Mouse (Mus musculus): ENCODE data around the gene Rab3il1. TPM values are rescaled to one million over a fixed set of nuclear protein-coding genes. Genes with fewer than 3 reads are reported as not detected.

Rab3il1 gene
- polyA plus RNA-seq, 1 experiment from 2014 or later: 30.6 TPM

- Histone ChIP-seq H3K4me2 (ENCODE audit: low read length) (no peak overlapping the region), H3K27ac (no peak overlapping the region), H3K9me3 (replicated peaks; ENCODE audit: low read length) (no peaks in the 10 kb centered on the region), H3K9ac (ENCODE audit: low read depth, low read length) (no peak overlapping the region), H3K36me3 (ENCODE audit: insufficient read depth, low read length) (no peaks in the 10 kb centered on the region), H3K4me1 (replicated peaks; ENCODE audit: insufficient read depth, low read length) (peaks cover 16% of the 10 kb centered on the region), H3K27me3 (ENCODE audit: insufficient read depth, low read length) (no peaks in the 10 kb centered on the region), H3K4me3 (replicated peaks; ENCODE audit: low read depth, low read length) (no peak overlapping the region)
- ATAC-seq (replicated peaks; ENCODE audit: low FRiP score, low read depth) (no peak), DNase-seq (ENCODE audit: low spot score) (no peak)
- WGBS: 50% methylated on average over 4 of the region's 4 CpGs
- no peak for TF ChIP-seq CTCF (IDR thresholded peaks at IDR 0.05; ENCODE audit: low read depth)
Measured at GRCm38 (mm10) chr19:10015442-10015841, 14.0 kb downstream of the Rab3il1 start.

- Histone ChIP-seq H3K27ac (no peak overlapping the region), H3K9ac (ENCODE audit: low read depth, low read length) (no peak overlapping the region), H3K4me2 (ENCODE audit: low read length) (no peak overlapping the region), H3K36me3 (ENCODE audit: insufficient read depth, low read length) (no peaks in the 10 kb centered on the region), H3K4me3 (replicated peaks; ENCODE audit: low read depth, low read length) (no peak overlapping the region), H3K9me3 (replicated peaks; ENCODE audit: low read length) (no peaks in the 10 kb centered on the region), H3K4me1 (replicated peaks; ENCODE audit: insufficient read depth, low read length) (peaks cover 16% of the 10 kb centered on the region), H3K27me3 (ENCODE audit: insufficient read depth, low read length) (no peaks in the 10 kb centered on the region)
- DNase-seq (ENCODE audit: low spot score) (no peak), ATAC-seq (replicated peaks; ENCODE audit: low FRiP score, low read depth) (no peak)
- 84% methylated on average over 4 of the region's 4 CpGs for WGBS
- TF ChIP-seq CTCF (IDR thresholded peaks at IDR 0.05; ENCODE audit: low read depth): no peak
Measured at GRCm38 (mm10) chr19:10016151-10016550, 14.7 kb downstream of the Rab3il1 start.

- Histone ChIP-seq H3K4me3 (replicated peaks; ENCODE audit: low read depth, low read length) (peak overlapping the region; percentile 56), H3K27ac (peak overlapping the region; percentile 37; the same call in 1 of the 2 replicates), H3K36me3 (ENCODE audit: insufficient read depth, low read length) (no peaks in the 10 kb centered on the region), H3K27me3 (ENCODE audit: insufficient read depth, low read length) (no peaks in the 10 kb centered on the region), H3K4me1 (replicated peaks; ENCODE audit: insufficient read depth, low read length) (peaks cover 29% of the 10 kb centered on the region), H3K9me3 (replicated peaks; ENCODE audit: low read length) (no peaks in the 10 kb centered on the region), H3K4me2 (ENCODE audit: low read length) (peak overlapping the region; percentile 87), H3K9ac (ENCODE audit: low read depth, low read length) (peak overlapping the region; percentile 65)
- no peak for TF ChIP-seq CTCF (IDR thresholded peaks at IDR 0.05; ENCODE audit: low read depth)
- WGBS: 7% methylated on average over 42 of the region's 44 CpGs
- peak; percentile 92 for ATAC-seq (replicated peaks; ENCODE audit: low FRiP score, low read depth)
- peak; percentile 94 for DNase-seq (ENCODE audit: low spot score)
Measured at GRCm38 (mm10) chr19:10017637-10018526, 16.4 kb downstream of the Rab3il1 start.

- Histone ChIP-seq H3K9ac (ENCODE audit: low read depth, low read length) (peak overlapping the region; percentile 65), H3K4me1 (replicated peaks; ENCODE audit: insufficient read depth, low read length) (peaks cover 28% of the 10 kb centered on the region), H3K27ac (peak overlapping the region; percentile 37; the same call in 1 of the 2 replicates), H3K4me2 (ENCODE audit: low read length) (peak overlapping the region; percentile 87), H3K27me3 (ENCODE audit: insufficient read depth, low read length) (no peaks in the 10 kb centered on the region), H3K9me3 (replicated peaks; ENCODE audit: low read length) (no peaks in the 10 kb centered on the region), H3K4me3 (replicated peaks; ENCODE audit: low read depth, low read length) (peak overlapping the region; percentile 56), H3K36me3 (ENCODE audit: insufficient read depth, low read length) (no peaks in the 10 kb centered on the region)
- TF ChIP-seq CTCF (IDR thresholded peaks at IDR 0.05; ENCODE audit: low read depth): no peak
- DNase-seq (ENCODE audit: low spot score) (no peak), ATAC-seq (replicated peaks; ENCODE audit: low FRiP score, low read depth) (0 out of 2 replicates have a peak, but pooled peaks have one; percentile 5)
- 0% methylated on average over 3 of the region's 3 CpGs for WGBS
Measured at GRCm38 (mm10) chr19:10018527-10018818, 17.0 kb downstream of the Rab3il1 start.

GRCm38 (mm10) chr19:10019214-10019760, 17.8 kb downstream of the Rab3il1 start:
- no peaks in the 10 kb centered on the region for H3K36me3 ChIP-seq (ENCODE audit: insufficient read depth, low read length)
- H3K4me3 ChIP-seq (replicated peaks; ENCODE audit: low read depth, low read length): peak overlapping the region; percentile 56
- TF ChIP-seq CTCF (IDR thresholded peaks at IDR 0.05; ENCODE audit: low read depth): no peak
- H3K27me3 ChIP-seq (ENCODE audit: insufficient read depth, low read length): no peaks in the 10 kb centered on the region
- H3K4me2 ChIP-seq (ENCODE audit: low read length): peak overlapping the region; percentile 87
- no peak overlapping the region for H3K27ac ChIP-seq
- H3K9me3 ChIP-seq (replicated peaks; ENCODE audit: low read length): no peaks in the 10 kb centered on the region
- H3K4me1 ChIP-seq (replicated peaks; ENCODE audit: insufficient read depth, low read length): peaks cover 23% of the 10 kb centered on the region
- DNase-seq (ENCODE audit: low spot score) (no peak), ATAC-seq (replicated peaks; ENCODE audit: low FRiP score, low read depth) (no peak)
- 55% methylated on average over 4 of the region's 4 CpGs for WGBS
- peak overlapping the region; percentile 65; the same call in 1 of the 2 replicates for H3K9ac ChIP-seq (ENCODE audit: low read depth, low read length)

- ATAC-seq (replicated peaks; ENCODE audit: low FRiP score, low read depth) (no peak), DNase-seq (ENCODE audit: low spot score) (no peak)
- peaks cover 27% of the 10 kb centered on the region for H3K4me1 ChIP-seq (replicated peaks; ENCODE audit: insufficient read depth, low read length)
- no peaks in the 10 kb centered on the region for H3K36me3 ChIP-seq (ENCODE audit: insufficient read depth, low read length)
- no peaks in the 10 kb centered on the region for H3K27me3 ChIP-seq (ENCODE audit: insufficient read depth, low read length)
- no peak overlapping the region for H3K9ac ChIP-seq (ENCODE audit: low read depth, low read length)
- no peak overlapping the region for H3K4me2 ChIP-seq (ENCODE audit: low read length)
- H3K4me3 ChIP-seq (replicated peaks; ENCODE audit: low read depth, low read length): no peak overlapping the region
- 53% methylated on average over 2 of the region's 2 CpGs for WGBS
- no peak overlapping the region for H3K27ac ChIP-seq
- H3K9me3 ChIP-seq (replicated peaks; ENCODE audit: low read length): no peaks in the 10 kb centered on the region
- TF ChIP-seq CTCF (IDR thresholded peaks at IDR 0.05; ENCODE audit: low read depth): no peak
Measured at GRCm38 (mm10) chr19:10021981-10022380, 20.5 kb downstream of the Rab3il1 start.

Measured in kidney, postnatal 0 days (tissue).